8 mouse cellular contexts compared by ENCODE assay signal in the genomic region with DNA sequence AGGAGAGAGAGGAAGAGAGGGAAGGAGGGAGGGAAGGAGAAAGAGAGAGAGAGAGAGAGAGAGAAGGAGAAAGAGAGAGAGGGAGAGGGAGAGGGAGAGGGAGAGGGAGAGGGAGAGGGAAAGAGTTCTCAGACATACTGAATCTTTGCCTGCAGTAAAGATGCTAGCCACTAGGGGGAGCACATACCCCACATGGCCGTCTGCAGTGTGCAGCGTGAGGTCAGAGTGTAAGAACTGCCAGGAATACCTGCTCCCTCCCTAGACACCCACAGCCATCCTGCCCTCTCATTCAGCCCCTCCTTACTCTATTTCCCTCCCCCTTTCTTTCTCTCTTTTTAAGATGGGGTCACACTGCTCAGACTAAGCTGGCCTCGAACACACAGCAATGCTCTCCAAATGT. TPM values are rescaled to one million over a fixed set of nuclear protein-coding genes. Genes with fewer than 3 reads are reported as not detected.
DNase-seq lines count a peak whose midpoint lies in the region; ATAC-seq lines count a peak whose summit lies in the region.

No protein-coding gene starts in this region.

- no peaks in the 10 kb centered on the region for H3K36me3 ChIP-seq in kidney, embryonic 15.5 days
- no peaks in the 10 kb centered on the region for H3K36me3 ChIP-seq in lung, embryonic 16.5 days (ENCODE audit: control insufficient read depth, insufficient read depth, low read length)

- H3K4me1 ChIP-seq in kidney, embryonic 15.5 days = no peaks in the 10 kb centered on the region
- no peaks in the 10 kb centered on the region for H3K4me1 ChIP-seq in lung, embryonic 16.5 days (replicated peaks; ENCODE audit: control insufficient read depth, insufficient read depth, low read length)

- ATAC-seq in common myeloid progenitor, adult 5-6 weeks (replicated peaks; ENCODE audit: low read depth, poor library complexity, severe bottlenecking) = peak; percentile 72
- ATAC-seq in granulocyte monocyte progenitor cell, adult 5-6 weeks (replicated peaks; ENCODE audit: poor library complexity, severe bottlenecking) = peak; percentile 50
- peak; percentile 58; the same call in 1 of the 2 replicates for ATAC-seq in kidney, embryonic 15.5 days (replicated peaks; ENCODE audit: low FRiP score)
- peak; percentile 39 for ATAC-seq in lung, embryonic 16.5 days (ENCODE audit: low read depth)

- H3K9ac ChIP-seq in kidney, embryonic 15.5 days = no peak overlapping the region
- H3K9ac ChIP-seq in lung, embryonic 16.5 days (ENCODE audit: low read length) = no peak overlapping the region

- peak; percentile 59 to 85 for DNase-seq in adrenal gland, adult (ENCODE audit: inconsistent age in 2 of 2, low spot score in 1 of 2)
- DNase-seq in adrenal gland, postnatal 4 days (ENCODE audit: low spot score in 2 of 2) = no peak
- DNase-seq in T-cell, adult 2 months (ENCODE audit: low spot score) = peak; percentile 34
- peak; percentile 87 for DNase-seq in retina, postnatal 1 day

- no peaks in the 10 kb centered on the region for H3K27me3 ChIP-seq in kidney, embryonic 15.5 days
- H3K27me3 ChIP-seq in lung, embryonic 16.5 days (ENCODE audit: control insufficient read depth, insufficient read depth, low read depth, low read length) = no peaks in the 10 kb centered on the region

- no peak overlapping the region for H3K27ac ChIP-seq in kidney, embryonic 15.5 days
- no peak overlapping the region for H3K27ac ChIP-seq in lung, embryonic 16.5 days (ENCODE audit: low read length)

- H3K4me2 ChIP-seq in kidney, embryonic 15.5 days = no peak overlapping the region
- no peak overlapping the region for H3K4me2 ChIP-seq in lung, embryonic 16.5 days (ENCODE audit: low read depth, low read length)

- no peak overlapping the region for H3K4me3 ChIP-seq in kidney, embryonic 15.5 days (replicated peaks)
- no peak overlapping the region for H3K4me3 ChIP-seq in lung, embryonic 16.5 days (ENCODE audit: low read length)

- H3K9me3 ChIP-seq in kidney, embryonic 15.5 days (replicated peaks) = no peaks in the 10 kb centered on the region
- H3K9me3 ChIP-seq in lung, embryonic 16.5 days (ENCODE audit: control insufficient read depth, low read length) = no peaks in the 10 kb centered on the region

- WGBS in kidney, embryonic 15.5 days = 27% methylated on average over 3 of the region's 3 CpGs
- WGBS in lung, embryonic 16.5 days = 26% methylated on average over 3 of the region's 3 CpGs

RNA-seq across cellular contexts. Expression of a gene that starts 14.8 kb away (rescaled TPM):
- total RNA-seq in adrenal gland, postnatal 4 days (2021) = 100 to 1,000 TPM; 495 to 515 TPM
- 273 and 299 TPM in 2 replicates for total RNA-seq in common myeloid progenitor, adult 5-6 weeks (2017)
- 182 and 191 TPM in 2 replicates for total RNA-seq in granulocyte monocyte progenitor cell, adult 5-6 weeks (2014; fragmentation: Nextera tagmentation)
- total RNA-seq in granulocyte monocyte progenitor cell, adult 5-6 weeks (2017) = 337 and 373 TPM in 2 replicates
- polyA plus RNA-seq in kidney, embryonic 15.5 days (2015; fragmentation: Nextera tagmentation; extraction: Ambion mirVana) = 474 and 520 TPM in 2 replicates
- 323 and 350 TPM in 2 replicates for polyA plus RNA-seq in lung, embryonic 16.5 days (2015; fragmentation: Nextera tagmentation; extraction: Ambion mirVana)

RNA-seq across cellular contexts. Expression of a gene that starts 19.0 kb away (rescaled TPM):
- 10 to 100 TPM; 60.2 to 62.4 TPM for total RNA-seq in adrenal gland, postnatal 4 days (2021)
- total RNA-seq in common myeloid progenitor, adult 5-6 weeks (2017) = 11.9 and 20.8 TPM in 2 replicates
- 36.0 TPM in 2 replicates for total RNA-seq in granulocyte monocyte progenitor cell, adult 5-6 weeks (2014; fragmentation: Nextera tagmentation)
- total RNA-seq in granulocyte monocyte progenitor cell, adult 5-6 weeks (2017) = 18.8 and 24.7 TPM in 2 replicates
- 12.2 and 12.9 TPM in 2 replicates for polyA plus RNA-seq in kidney, embryonic 15.5 days (2015; fragmentation: Nextera tagmentation; extraction: Ambion mirVana)
- 16.9 and 18.1 TPM in 2 replicates for polyA plus RNA-seq in lung, embryonic 16.5 days (2015; fragmentation: Nextera tagmentation; extraction: Ambion mirVana)

RNA-seq across cellular contexts. Expression of a gene that starts 56.9 kb away (rescaled TPM):
- 10 to 100 TPM; 12.8 to 12.9 TPM for total RNA-seq in adrenal gland, postnatal 4 days (2021)
- not detected in 2 replicates for total RNA-seq in common myeloid progenitor, adult 5-6 weeks (2017)
- not detected in 2 replicates for total RNA-seq in granulocyte monocyte progenitor cell, adult 5-6 weeks (2014; fragmentation: Nextera tagmentation)
- not detected in 2 replicates for total RNA-seq in granulocyte monocyte progenitor cell, adult 5-6 weeks (2017)
- 0.13 and 0.61 TPM in 2 replicates for polyA plus RNA-seq in kidney, embryonic 15.5 days (2015; fragmentation: Nextera tagmentation; extraction: Ambion mirVana)
- polyA plus RNA-seq in lung, embryonic 16.5 days (2015; fragmentation: Nextera tagmentation; extraction: Ambion mirVana) = 0.10 and 0.36 TPM in 2 replicates

Comparison
In these comparisons a context has a peak if more than half of its experiments do, and no peak if none do; other contexts are left out.
1. DNase-seq: peak in adrenal gland, adult (2 of 2), T-cell, adult 2 months (single experiment) and retina, postnatal 1 day (single experiment); none in adrenal gland, postnatal 4 days (0 of 2).
2. RNA of a gene that starts 56.9 kb away (total RNA-seq): 12.8 to 12.9 TPM in adrenal gland, postnatal 4 days; not detected in common myeloid progenitor, adult 5-6 weeks and not detected in granulocyte monocyte progenitor cell, adult 5-6 weeks; every median in the first group is over 10 times any median in the second.
3. Peak in every context shown above with its lines, with median percentiles within 50 percentile points of each other: ATAC-seq.